Mouse (Mus musculus) induced T-regulatory cell, adult 2 months (primary cell): Measurements from ENCODE around the gene Bcor.

ENCODE experiments used
- DNase-seq: peaks from one replicate; pipeline ENCODE4 v3.0.0-alpha.2; 2012; ENCODE audit warnings: low read depth

Gene Bcor

GRCm38 (mm10) chrX:12086674-12087510, 73.3 kb downstream of the Bcor start:
- peak; percentile 62 for DNase-seq

- DNase-seq: peak; percentile 23
Observed at GRCm38 (mm10) chrX:12085949-12086348, 74.2 kb downstream of the Bcor start.

GRCm38 (mm10) chrX:12085290-12085689, 74.9 kb downstream of the Bcor start:
- DNase-seq: no peak

GRCm38 (mm10) chrX:12084698-12085097, 75.5 kb downstream of the Bcor start:
- DNase-seq: no peak

- DNase-seq: no peak
Observed at GRCm38 (mm10) chrX:12083631-12084030, 76.5 kb downstream of the Bcor start.

- no peak for DNase-seq
Observed at GRCm38 (mm10) chrX:12082736-12083135, 77.4 kb downstream of the Bcor start.

GRCm38 (mm10) chrX:12082184-12082583, 78.0 kb downstream of the Bcor start:
- no peak for DNase-seq

- no peak for DNase-seq
Observed at GRCm38 (mm10) chrX:12081741-12082155, 78.4 kb downstream of the Bcor start.

GRCm38 (mm10) chrX:12080904-12081740, 79.0 kb downstream of the Bcor start:
- DNase-seq: peak; percentile 66

- DNase-seq: peak; percentile 70
Observed at GRCm38 (mm10) chrX:12080095-12080903, 79.9 kb downstream of the Bcor start.

- peak; percentile 79 for DNase-seq
Observed at GRCm38 (mm10) chrX:12079309-12080094, 80.7 kb downstream of the Bcor start.

GRCm38 (mm10) chrX:12079059-12079308, 81.2 kb downstream of the Bcor start:
- DNase-seq: no peak

- peak; percentile 46 for DNase-seq
Observed at GRCm38 (mm10) chrX:12078195-12079058, 81.7 kb downstream of the Bcor start.

GRCm38 (mm10) chrX:12077601-12077980, 82.6 kb downstream of the Bcor start:
- no peak for DNase-seq

GRCm38 (mm10) chrX:12076763-12077600, 83.2 kb downstream of the Bcor start:
- DNase-seq: peak; percentile 62

- DNase-seq: no peak
Observed at GRCm38 (mm10) chrX:12072721-12073120, 87.4 kb downstream of the Bcor start.

- DNase-seq: peak; percentile 45
Observed at GRCm38 (mm10) chrX:12068978-12069724, 91.0 kb downstream of the Bcor start.

- no peak for DNase-seq
Observed at GRCm38 (mm10) chrX:12067851-12068510, 92.2 kb downstream of the Bcor start.
